Mouse (Mus musculus): ENCODE results near the gene Ppargc1a. TPM values are rescaled to one million over a fixed set of nuclear protein-coding genes. Genes with fewer than 3 reads are reported as not detected.

The Ppargc1a gene
- polyA plus RNA-seq, 1 experiment, result 23.0 TPM

GRCm38 (mm10) chr5:51452033-51452432, 115.5 kb downstream of the Ppargc1a start:
- TF ChIP-seq CTCF (conservative IDR thresholded peaks at IDR 0.05; ENCODE audit: insufficient read depth, insufficient read length, low read depth, low read length), result no peak

GRCm38 (mm10) chr5:51447631-51448030, 119.9 kb downstream of the Ppargc1a start:
- TF ChIP-seq POLR2A (IDR thresholded peaks at IDR 0.05; ENCODE audit: low read depth, low read length) (no peak), CTCF (conservative IDR thresholded peaks at IDR 0.05; ENCODE audit: insufficient read depth, insufficient read length, low read depth, low read length) (no peak)

More at GRCm38 (mm10) chr5:51452033-51452432, 115.5 kb downstream of the Ppargc1a start:
- Histone ChIP-seq H3K27me3 (replicated peaks; ENCODE audit: control insufficient read depth, insufficient read depth, low read length) (no peaks in the 10 kb centered on the region), H3K36me3 (ENCODE audit: control insufficient read depth, insufficient read depth, low read length) (no peaks in the 10 kb centered on the region; the same call in 1 of the 2 replicates), H3K4me1 (ENCODE audit: control insufficient read depth, insufficient read depth, low read length) (peaks cover 17% of the 10 kb centered on the region), H3K4me3 (ENCODE audit: insufficient read depth, low read depth, low read length) (no peak overlapping the region), H3K27ac (ENCODE audit: insufficient read depth, low read depth, low read length) (peak overlapping the region; percentile 97)
- 28% methylated on average over 3 of the region's 3 CpGs for WGBS
- peak; percentile 94 for DNase-seq

GRCm38 (mm10) chr5:51446299-51447090, 121.0 kb downstream of the Ppargc1a start:
- whole genome bisulfite sequencing, result 63% methylated on average over 14 of the region's 14 CpGs
- TF ChIP-seq CTCF (conservative IDR thresholded peaks at IDR 0.05; ENCODE audit: insufficient read depth, insufficient read length, low read depth, low read length) (no peak), POLR2A (IDR thresholded peaks at IDR 0.05; ENCODE audit: low read depth, low read length) (no peak)
- H3K27ac ChIP-seq (ENCODE audit: insufficient read depth, low read depth, low read length), result peak overlapping the region; percentile 95
- no peaks in the 10 kb centered on the region for H3K36me3 ChIP-seq (ENCODE audit: control insufficient read depth, insufficient read depth, low read length)
- DNase-seq, result peak; percentile 75
- H3K4me3 ChIP-seq (ENCODE audit: insufficient read depth, low read depth, low read length), result no peak overlapping the region
- H3K4me1 ChIP-seq (ENCODE audit: control insufficient read depth, insufficient read depth, low read length), result peaks cover 21% of the 10 kb centered on the region
- H3K27me3 ChIP-seq (replicated peaks; ENCODE audit: control insufficient read depth, insufficient read depth, low read length), result no peaks in the 10 kb centered on the region

More at GRCm38 (mm10) chr5:51447631-51448030, 119.9 kb downstream of the Ppargc1a start:
- no peak overlapping the region for H3K4me3 ChIP-seq (ENCODE audit: insufficient read depth, low read depth, low read length)
- no peaks in the 10 kb centered on the region for H3K27me3 ChIP-seq (replicated peaks; ENCODE audit: control insufficient read depth, insufficient read depth, low read length)
- no peaks in the 10 kb centered on the region for H3K36me3 ChIP-seq (ENCODE audit: control insufficient read depth, insufficient read depth, low read length)
- peak overlapping the region; percentile 91 for H3K27ac ChIP-seq (ENCODE audit: insufficient read depth, low read depth, low read length)
- WGBS, result 50% methylated on average over 1 of the region's 1 CpGs
- H3K4me1 ChIP-seq (ENCODE audit: control insufficient read depth, insufficient read depth, low read length), result peaks cover 27% of the 10 kb centered on the region
- peak; percentile 53 for DNase-seq

GRCm38 (mm10) chr5:51445726-51446125, 121.8 kb downstream of the Ppargc1a start:
- Histone ChIP-seq H3K4me1 (ENCODE audit: control insufficient read depth, insufficient read depth, low read length) (peaks cover 21% of the 10 kb centered on the region; the same call in 1 of the 2 replicates), H3K4me3 (ENCODE audit: insufficient read depth, low read depth, low read length) (no peak overlapping the region), H3K36me3 (ENCODE audit: control insufficient read depth, insufficient read depth, low read length) (no peaks in the 10 kb centered on the region), H3K27ac (ENCODE audit: insufficient read depth, low read depth, low read length) (peak overlapping the region; percentile 95), H3K27me3 (replicated peaks; ENCODE audit: control insufficient read depth, insufficient read depth, low read length) (no peaks in the 10 kb centered on the region)
- DNase-seq, result peak; percentile 70
- TF ChIP-seq CTCF (conservative IDR thresholded peaks at IDR 0.05; ENCODE audit: insufficient read depth, insufficient read length, low read depth, low read length) (no peak), POLR2A (IDR thresholded peaks at IDR 0.05; ENCODE audit: low read depth, low read length) (no peak)

GRCm38 (mm10) chr5:51439773-51440172, 127.8 kb downstream of the Ppargc1a start:
- no peak for DNase-seq
- Histone ChIP-seq H3K36me3 (ENCODE audit: control insufficient read depth, insufficient read depth, low read length) (no peaks in the 10 kb centered on the region), H3K4me1 (ENCODE audit: control insufficient read depth, insufficient read depth, low read length) (peaks cover 7% of the 10 kb centered on the region; the same call in 1 of the 2 replicates), H3K27me3 (replicated peaks; ENCODE audit: control insufficient read depth, insufficient read depth, low read length) (no peaks in the 10 kb centered on the region), H3K4me3 (ENCODE audit: insufficient read depth, low read depth, low read length) (no peak overlapping the region), H3K27ac (ENCODE audit: insufficient read depth, low read depth, low read length) (peak overlapping the region; percentile 28)
- WGBS, result 24% methylated on average over 4 of the region's 4 CpGs
- TF ChIP-seq CTCF (conservative IDR thresholded peaks at IDR 0.05; ENCODE audit: insufficient read depth, insufficient read length, low read depth, low read length), result no peak
- TF ChIP-seq POLR2A (IDR thresholded peaks at IDR 0.05; ENCODE audit: low read depth, low read length), result no peak

- no peak overlapping the region for H3K4me3 ChIP-seq (ENCODE audit: insufficient read depth, low read depth, low read length)
- peaks cover 6% of the 10 kb centered on the region for H3K4me1 ChIP-seq (ENCODE audit: control insufficient read depth, insufficient read depth, low read length)
- no peaks in the 10 kb centered on the region for H3K36me3 ChIP-seq (ENCODE audit: control insufficient read depth, insufficient read depth, low read length)
- WGBS, result 66% methylated on average over 5 of the region's 5 CpGs
- H3K27ac ChIP-seq (ENCODE audit: insufficient read depth, low read depth, low read length), result no peak overlapping the region
- no peaks in the 10 kb centered on the region for H3K27me3 ChIP-seq (replicated peaks; ENCODE audit: control insufficient read depth, insufficient read depth, low read length)
- TF ChIP-seq CTCF (conservative IDR thresholded peaks at IDR 0.05; ENCODE audit: insufficient read depth, insufficient read length, low read depth, low read length) (no peak), POLR2A (IDR thresholded peaks at IDR 0.05; ENCODE audit: low read depth, low read length) (no peak)
- DNase-seq, result no peak
Observed at GRCm38 (mm10) chr5:51433905-51434304, 133.6 kb downstream of the Ppargc1a start.

- WGBS, result 81% methylated on average over 2 of the region's 2 CpGs
Observed at GRCm38 (mm10) chr5:51432532-51432931, 135.0 kb downstream of the Ppargc1a start.

More at GRCm38 (mm10) chr5:51432532-51432931, 135.0 kb downstream of the Ppargc1a start:
- Histone ChIP-seq H3K4me1 (ENCODE audit: control insufficient read depth, insufficient read depth, low read length) (peaks cover 8% of the 10 kb centered on the region), H3K27ac (ENCODE audit: insufficient read depth, low read depth, low read length) (no peak overlapping the region), H3K36me3 (ENCODE audit: control insufficient read depth, insufficient read depth, low read length) (no peaks in the 10 kb centered on the region), H3K4me3 (ENCODE audit: insufficient read depth, low read depth, low read length) (no peak overlapping the region), H3K27me3 (replicated peaks; ENCODE audit: control insufficient read depth, insufficient read depth, low read length) (no peaks in the 10 kb centered on the region)
- no peak for DNase-seq
- TF ChIP-seq POLR2A (IDR thresholded peaks at IDR 0.05; ENCODE audit: low read depth, low read length) (no peak), CTCF (conservative IDR thresholded peaks at IDR 0.05; ENCODE audit: insufficient read depth, insufficient read length, low read depth, low read length) (no peak)

Data from kidney, adult 2 months (tissue).